Mouse (Mus musculus): Measurements from ENCODE around the gene Aurkb. TPM values are rescaled to one million over a fixed set of nuclear protein-coding genes. Genes with fewer than 3 reads are reported as not detected.
"Not testable (repeated sequence)": the region's sequence is repeated elsewhere in the genome, so short reads cannot be mapped to it uniquely, and the experiment has no call there.

The Aurkb gene
- polyA plus RNA-seq, 1 experiment from 2014 or later: 239 TPM

- Histone ChIP-seq H3K36me3 (peaks cover 33% of the 10 kb centered on the region), H3K27me3 (ENCODE audit: low read depth, poor library complexity, severe bottlenecking) (peaks cover 4% of the 10 kb centered on the region; the same call in 1 of the 2 replicates), H3K9me3 (replicated peaks) (no peaks in the 10 kb centered on the region), H3K4me3 (peak overlapping the region; percentile 7; the same call in 1 of the 2 replicates), H3K27ac (replicated peaks) (no peak overlapping the region), H3K4me1 (peaks cover 78% of the 10 kb centered on the region)
- DNase-seq (ENCODE audit: low spot score): no peak
- 70% methylated on average over 7 of the region's 7 CpGs for WGBS
Measured at GRCm38 (mm10) chr11:69091566-69092385, 46.3 kb downstream of the Aurkb start.

- Histone ChIP-seq H3K4me3 (peak overlapping the region; percentile 5; the same call in 1 of the 2 replicates), H3K36me3 (peaks cover 33% of the 10 kb centered on the region), H3K27ac (replicated peaks) (no peak overlapping the region), H3K27me3 (ENCODE audit: low read depth, poor library complexity, severe bottlenecking) (peaks cover 4% of the 10 kb centered on the region; the same call in 1 of the 2 replicates), H3K9me3 (replicated peaks) (no peaks in the 10 kb centered on the region), H3K4me1 (peaks cover 78% of the 10 kb centered on the region)
- DNase-seq (ENCODE audit: low spot score): peak; percentile 82
- WGBS: 1% methylated on average over 3 of the region's 3 CpGs
Measured at GRCm38 (mm10) chr11:69092386-69092751, 46.9 kb downstream of the Aurkb start.

GRCm38 (mm10) chr11:69092871-69093270 lies 47.4 kb downstream of the Aurkb start:
- Histone ChIP-seq H3K27me3 (ENCODE audit: low read depth, poor library complexity, severe bottlenecking) (peaks cover 4% of the 10 kb centered on the region; the same call in 1 of the 2 replicates), H3K27ac (replicated peaks) (no peak overlapping the region), H3K36me3 (peaks cover 33% of the 10 kb centered on the region), H3K9me3 (replicated peaks) (no peaks in the 10 kb centered on the region), H3K4me1 (peaks cover 78% of the 10 kb centered on the region), H3K4me3 (peak overlapping the region; percentile 5; the same call in 1 of the 2 replicates)
- DNase-seq (ENCODE audit: low spot score): no peak
- 84% methylated on average over 4 of the region's 4 CpGs for WGBS

DNA sequence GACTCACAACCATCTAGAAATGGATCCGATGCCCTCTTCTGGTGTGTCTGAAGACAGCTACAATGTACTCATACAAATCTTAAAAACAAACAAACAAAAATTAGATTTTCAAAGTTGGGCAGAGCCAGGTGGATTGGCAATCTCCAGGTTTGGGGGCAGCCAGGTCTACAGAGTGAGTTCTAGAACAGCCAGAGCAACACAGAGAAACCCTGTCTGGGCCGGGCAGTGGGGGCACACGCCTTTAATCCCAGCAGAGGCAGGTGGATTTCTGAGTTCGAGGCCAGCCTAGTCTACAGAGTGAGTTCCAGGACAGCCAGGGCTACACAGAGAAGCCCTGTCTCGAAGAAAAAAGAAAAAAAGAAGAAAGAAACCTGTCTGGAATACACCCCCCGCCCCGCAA lies 48.4 kb downstream of the Aurkb start:
- Histone ChIP-seq H3K36me3 (peaks cover 33% of the 10 kb centered on the region), H3K4me1 (peaks cover 79% of the 10 kb centered on the region)
- 82% methylated on average over 7 of the region's 7 CpGs for WGBS
- H3K4me3 ChIP-seq; H3K27me3 ChIP-seq (ENCODE audit: low read depth, poor library complexity, severe bottlenecking); H3K9me3 ChIP-seq (replicated peaks); DNase-seq (ENCODE audit: low spot score); H3K27ac ChIP-seq (replicated peaks): not testable (repeated sequence)

GRCm38 (mm10) chr11:69094697-69095429 lies 49.4 kb downstream of the Aurkb start, which contains the start of gene Per1:
TSS of gene Per1 (plus strand) at chr11:69095217.
- peak; percentile 99 for DNase-seq (ENCODE audit: low spot score)
- peak within 1 kb of the TSS; percentile 65 for H3K4me3 ChIP-seq
- peaks cover 79% of the 10 kb centered on the region for H3K4me1 ChIP-seq
- under 1% methylated on average over 37 of the region's 37 CpGs for WGBS
- H3K36me3 ChIP-seq: peaks cover 28% of the 10 kb centered on the region
- no peaks in the 10 kb centered on the region for H3K9me3 ChIP-seq (replicated peaks)
- peaks cover 4% of the 10 kb centered on the region; the same call in 1 of the 2 replicates for H3K27me3 ChIP-seq (ENCODE audit: low read depth, poor library complexity, severe bottlenecking)
- peak within 1 kb of the TSS; percentile 74 for H3K27ac ChIP-seq (replicated peaks)

GRCm38 (mm10) chr11:69095511-69096231 lies 50.2 kb downstream of the Aurkb start:
- 5% methylated on average over 27 of the region's 27 CpGs for WGBS
- peak overlapping the region; percentile 65 for H3K4me3 ChIP-seq
- H3K36me3 ChIP-seq: peaks cover 20% of the 10 kb centered on the region
- peaks cover 79% of the 10 kb centered on the region for H3K4me1 ChIP-seq
- DNase-seq (ENCODE audit: low spot score): no peak
- peaks cover 4% of the 10 kb centered on the region; the same call in 1 of the 2 replicates for H3K27me3 ChIP-seq (ENCODE audit: low read depth, poor library complexity, severe bottlenecking)
- H3K9me3 ChIP-seq (replicated peaks): no peaks in the 10 kb centered on the region
- H3K27ac ChIP-seq (replicated peaks): peak overlapping the region; percentile 74

- 12% methylated on average over 9 of the region's 9 CpGs for WGBS
- Histone ChIP-seq H3K36me3 (peaks cover 20% of the 10 kb centered on the region), H3K27me3 (ENCODE audit: low read depth, poor library complexity, severe bottlenecking) (peaks cover 4% of the 10 kb centered on the region; the same call in 1 of the 2 replicates), H3K4me1 (peaks cover 78% of the 10 kb centered on the region), H3K27ac (replicated peaks) (peak overlapping the region; percentile 77), H3K4me3 (peak overlapping the region; percentile 65), H3K9me3 (replicated peaks) (no peaks in the 10 kb centered on the region)
- no peak for DNase-seq (ENCODE audit: low spot score)
Measured at GRCm38 (mm10) chr11:69096360-69096986, 51.0 kb downstream of the Aurkb start.

GRCm38 (mm10) chr11:69096987-69097900 lies 51.8 kb downstream of the Aurkb start:
- H3K4me3 ChIP-seq: peak overlapping the region; percentile 65
- H3K4me1 ChIP-seq: peaks cover 70% of the 10 kb centered on the region
- 2% methylated on average over 29 of the region's 29 CpGs for WGBS
- peaks cover 4% of the 10 kb centered on the region; the same call in 1 of the 2 replicates for H3K27me3 ChIP-seq (ENCODE audit: low read depth, poor library complexity, severe bottlenecking)
- H3K27ac ChIP-seq (replicated peaks): peak overlapping the region; percentile 77
- H3K36me3 ChIP-seq: peaks cover 22% of the 10 kb centered on the region
- DNase-seq (ENCODE audit: low spot score): peak; percentile 85
- no peaks in the 10 kb centered on the region for H3K9me3 ChIP-seq (replicated peaks)

DNA sequence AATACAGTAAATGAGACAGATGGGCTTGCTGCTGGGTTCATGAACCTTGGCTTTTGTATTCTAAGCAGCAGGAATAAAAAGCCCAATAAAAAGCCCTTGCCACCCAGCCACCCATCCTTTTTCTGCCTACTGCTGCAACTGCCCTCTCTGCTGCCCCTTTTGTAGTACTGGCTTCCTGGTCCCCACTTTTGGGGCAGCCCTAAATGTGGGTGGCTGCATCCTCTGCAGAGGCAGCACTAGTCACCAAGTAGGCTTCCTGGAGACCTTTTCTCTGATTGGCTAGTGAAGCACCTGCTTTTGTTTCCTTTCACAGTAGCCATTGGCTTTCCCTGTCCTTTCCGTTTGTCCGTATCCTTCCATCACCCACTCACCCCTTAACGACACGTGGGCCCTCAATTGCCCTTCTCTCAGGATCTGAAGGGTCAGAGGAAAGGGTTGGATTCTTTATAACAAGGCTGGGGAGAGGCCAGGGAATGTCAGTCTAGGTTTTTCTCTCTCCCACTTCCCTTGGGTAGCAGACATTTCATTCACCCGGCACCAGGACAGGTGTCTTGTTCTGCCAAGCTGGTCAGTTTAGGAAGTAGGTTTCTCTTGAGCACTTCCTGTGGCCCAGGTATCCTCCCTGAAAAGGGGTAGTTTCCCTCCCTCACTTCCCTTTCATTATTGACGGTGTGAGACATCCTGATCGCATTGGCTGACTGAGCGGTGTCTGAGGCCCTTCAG lies 52.8 kb downstream of the Aurkb start:
- H3K9me3 ChIP-seq (replicated peaks): no peaks in the 10 kb centered on the region
- peaks cover 26% of the 10 kb centered on the region for H3K36me3 ChIP-seq
- H3K4me1 ChIP-seq: peaks cover 70% of the 10 kb centered on the region
- H3K27me3 ChIP-seq (ENCODE audit: low read depth, poor library complexity, severe bottlenecking): peaks cover 4% of the 10 kb centered on the region; the same call in 1 of the 2 replicates
- DNase-seq (ENCODE audit: low spot score): no peak
- WGBS: 22% methylated on average over 8 of the region's 8 CpGs
- peak overlapping the region; percentile 65 for H3K4me3 ChIP-seq
- H3K27ac ChIP-seq (replicated peaks): peak overlapping the region; percentile 83

DNA sequence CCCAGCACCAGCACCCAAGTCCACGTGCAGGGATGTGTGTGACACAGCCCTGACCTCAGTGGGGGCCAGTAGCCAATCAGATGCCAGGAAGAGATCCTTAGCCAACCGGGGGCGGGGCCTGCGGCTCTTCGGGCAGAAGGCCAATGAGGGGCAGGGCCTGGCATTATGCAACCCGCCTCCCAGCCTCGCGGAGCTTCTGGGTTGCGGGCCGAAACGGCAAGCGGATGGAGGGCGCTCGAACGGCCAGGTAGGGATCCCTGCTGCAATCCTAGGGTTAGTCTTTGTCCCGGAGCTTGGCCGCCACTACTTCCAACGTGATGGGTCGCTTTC lies 53.3 kb downstream of the Aurkb start:
- peak; percentile 93 for DNase-seq (ENCODE audit: low spot score)
- H3K27ac ChIP-seq (replicated peaks): peak overlapping the region; percentile 83
- H3K27me3 ChIP-seq (ENCODE audit: low read depth, poor library complexity, severe bottlenecking): peaks cover 4% of the 10 kb centered on the region; the same call in 1 of the 2 replicates
- H3K4me3 ChIP-seq: peak overlapping the region; percentile 65
- H3K9me3 ChIP-seq (replicated peaks): no peaks in the 10 kb centered on the region
- peaks cover 70% of the 10 kb centered on the region for H3K4me1 ChIP-seq
- peaks cover 31% of the 10 kb centered on the region for H3K36me3 ChIP-seq
- 0% methylated on average over 19 of the region's 19 CpGs for WGBS
